Comparison of ENCODE assay signal across 17 mouse cellular contexts in the genomic region with DNA sequence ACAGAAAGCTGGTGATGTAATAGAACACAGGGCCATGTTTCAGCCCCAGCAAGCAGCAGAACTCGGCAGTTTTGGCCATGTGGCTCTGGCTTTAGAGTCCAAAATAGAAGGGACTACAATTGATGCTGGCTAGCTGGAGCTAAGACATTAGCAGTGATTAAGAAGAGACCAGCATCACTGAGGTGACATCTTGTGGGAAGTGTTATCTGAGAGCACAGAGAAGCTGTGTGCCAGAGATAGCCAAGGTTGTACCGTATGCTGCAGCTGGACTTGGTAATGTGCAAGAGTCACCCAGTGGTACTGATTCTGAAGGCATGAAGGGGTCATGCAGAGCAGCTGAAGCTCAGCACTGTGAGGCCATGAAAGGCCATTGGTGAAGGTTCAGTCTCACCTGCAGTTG. TPM values are rescaled to one million over a fixed set of nuclear protein-coding genes. Genes with fewer than 3 reads are reported as not detected.
"Had no signal": no experiment of that assay in that cellular context is flagged by ENCODE, and none has a peak within 500 bp of the region (broad histone marks: within the 10 kb centered on the region; RNA-seq: fewer than 3 reads in every experiment).

No protein-coding gene starts in this region.

- H3K9ac ChIP-seq: limb, embryonic 15.5 days; lung, embryonic 14.5 days; midbrain, embryonic 15.5 days; neural tube, embryonic 13.5 days had no signal

- H3K4me3 ChIP-seq: layer of hippocampus, adult 2 months; limb, embryonic 15.5 days; megakaryocyte, embryonic 14.5 days; midbrain, embryonic 15.5 days; neural tube, embryonic 13.5 days had no signal

- H3K4me2 ChIP-seq: limb, embryonic 15.5 days; lung, embryonic 14.5 days; midbrain, embryonic 11.5 days; midbrain, embryonic 15.5 days; neural tube, embryonic 13.5 days had no signal

- H3K27ac ChIP-seq: kidney, postnatal 0 days; layer of hippocampus, adult 2 months; limb, embryonic 15.5 days; midbrain, embryonic 15.5 days; neural tube, embryonic 13.5 days had no signal

- DNase-seq: kidney, adult 11 months; kidney, adult 9 months; kidney, postnatal 36 days; left cerebral cortex, postnatal 4 days; lung, embryonic 14.5 days; lung, postnatal 10 days; lung, postnatal 4 days; retina, postnatal 1 day; thymus, postnatal 36 days had no signal

- H3K27me3 ChIP-seq: limb, embryonic 15.5 days; midbrain, embryonic 15.5 days; neural tube, embryonic 13.5 days had no signal

- H3K9me3 ChIP-seq: limb, embryonic 15.5 days; megakaryocyte, embryonic 14.5 days; midbrain, embryonic 15.5 days; neural tube, embryonic 13.5 days had no signal

- ATAC-seq: midbrain, embryonic 15.5 days had no signal

RNA-seq across cellular contexts. Expression of a gene that starts 43.6 kb away (rescaled TPM):
- polyA plus RNA-seq: limb, embryonic 15.5 days; midbrain, embryonic 11.5 days; stomach, embryonic 16.5 days had no signal
